Mouse (Mus musculus): ENCODE results near the gene Irf2bpl. TPM values are rescaled to one million over a fixed set of nuclear protein-coding genes. Genes with fewer than 3 reads are reported as not detected.

The Irf2bpl gene
- polyA plus RNA-seq, 1 experiment from 2014 or later, result 55.7 TPM

- no peaks in the 10 kb centered on the region for H3K27me3 ChIP-seq
- H3K27ac ChIP-seq, result peak overlapping the region; percentile 99
- H3K36me3 ChIP-seq, result peaks cover 5% of the 10 kb centered on the region; the same call in 1 of the 2 replicates
- H3K9ac ChIP-seq (replicated peaks), result peak overlapping the region; percentile 98
- H3K4me2 ChIP-seq, result peak overlapping the region; percentile 98
- H3K4me3 ChIP-seq (replicated peaks), result peak overlapping the region; percentile 77
- ATAC-seq (ENCODE audit: insufficient number of reproducible peaks, insufficient read depth, low FRiP score, low TSS enrichment, low read depth), result no peak
- peaks cover 68% of the 10 kb centered on the region for H3K4me1 ChIP-seq (replicated peaks)
- no peaks in the 10 kb centered on the region for H3K9me3 ChIP-seq
- under 1% methylated on average over 80 of the region's 84 CpGs for WGBS
Observed at GRCm38 (mm10) chr12:86883280-86884196, 1.1 kb downstream of the Irf2bpl start.

- Histone ChIP-seq H3K9ac (replicated peaks) (peak overlapping the region; percentile 98), H3K9me3 (no peaks in the 10 kb centered on the region), H3K4me3 (replicated peaks) (peak overlapping the region; percentile 77), H3K27ac (peak overlapping the region; percentile 99), H3K4me1 (replicated peaks) (peaks cover 68% of the 10 kb centered on the region), H3K4me2 (peak overlapping the region; percentile 98), H3K27me3 (no peaks in the 10 kb centered on the region), H3K36me3 (peaks cover 5% of the 10 kb centered on the region; the same call in 1 of the 2 replicates)
- ATAC-seq (ENCODE audit: insufficient number of reproducible peaks, insufficient read depth, low FRiP score, low TSS enrichment, low read depth), result no peak
- WGBS, result 1% methylated on average over 24 of the region's 24 CpGs
Observed at GRCm38 (mm10) chr12:86883019-86883279, 1.6 kb downstream of the Irf2bpl start.

GRCm38 (mm10) chr12:86882279-86883018 lies 2.1 kb downstream of the Irf2bpl start:
- peak overlapping the region; percentile 77 for H3K4me3 ChIP-seq (replicated peaks)
- H3K27ac ChIP-seq, result peak overlapping the region; percentile 99
- H3K36me3 ChIP-seq, result peaks cover 5% of the 10 kb centered on the region; the same call in 1 of the 2 replicates
- H3K9me3 ChIP-seq, result no peaks in the 10 kb centered on the region
- no peaks in the 10 kb centered on the region for H3K27me3 ChIP-seq
- no peak for ATAC-seq (ENCODE audit: insufficient number of reproducible peaks, insufficient read depth, low FRiP score, low TSS enrichment, low read depth)
- peaks cover 65% of the 10 kb centered on the region for H3K4me1 ChIP-seq (replicated peaks)
- H3K9ac ChIP-seq (replicated peaks), result peak overlapping the region; percentile 98
- under 1% methylated on average over 59 of the region's 59 CpGs for WGBS
- peak overlapping the region; percentile 98 for H3K4me2 ChIP-seq

GRCm38 (mm10) chr12:86881809-86882278 lies 2.8 kb downstream of the Irf2bpl start:
- peaks cover 59% of the 10 kb centered on the region for H3K4me1 ChIP-seq (replicated peaks)
- peak overlapping the region; percentile 98 for H3K4me2 ChIP-seq
- H3K36me3 ChIP-seq, result peaks cover 5% of the 10 kb centered on the region; the same call in 1 of the 2 replicates
- no peaks in the 10 kb centered on the region for H3K27me3 ChIP-seq
- no peak for ATAC-seq (ENCODE audit: insufficient number of reproducible peaks, insufficient read depth, low FRiP score, low TSS enrichment, low read depth)
- 8% methylated on average over 33 of the region's 33 CpGs for WGBS
- peak overlapping the region; percentile 77 for H3K4me3 ChIP-seq (replicated peaks)
- H3K27ac ChIP-seq, result peak overlapping the region; percentile 99; the same call in 1 of the 2 replicates
- H3K9me3 ChIP-seq, result no peaks in the 10 kb centered on the region
- peak overlapping the region; percentile 98 for H3K9ac ChIP-seq (replicated peaks)

- Histone ChIP-seq H3K4me2 (peak overlapping the region; percentile 31), H3K4me1 (replicated peaks) (peaks cover 47% of the 10 kb centered on the region), H3K4me3 (replicated peaks) (no peak overlapping the region), H3K9me3 (no peaks in the 10 kb centered on the region), H3K36me3 (peaks cover 5% of the 10 kb centered on the region; the same call in 1 of the 2 replicates), H3K9ac (replicated peaks) (no peak overlapping the region), H3K27ac (no peak overlapping the region), H3K27me3 (no peaks in the 10 kb centered on the region)
- WGBS, result 59% methylated on average over 3 of the region's 3 CpGs
- ATAC-seq (ENCODE audit: insufficient number of reproducible peaks, insufficient read depth, low FRiP score, low TSS enrichment, low read depth), result no peak
Observed at GRCm38 (mm10) chr12:86880090-86880723, 4.4 kb downstream of the Irf2bpl start.

GRCm38 (mm10) chr12:86879446-86880085 lies 5.0 kb downstream of the Irf2bpl start:
- ATAC-seq (ENCODE audit: insufficient number of reproducible peaks, insufficient read depth, low FRiP score, low TSS enrichment, low read depth), result no peak
- WGBS, result 41% methylated on average over 6 of the region's 6 CpGs

GRCm38 (mm10) chr12:86878426-86879353 lies 5.9 kb downstream of the Irf2bpl start:
- WGBS, result 38% methylated on average over 16 of the region's 16 CpGs
- Histone ChIP-seq H3K4me1 (replicated peaks) (peaks cover 45% of the 10 kb centered on the region), H3K27ac (peak overlapping the region; percentile 69; the same call in 1 of the 2 replicates)

More at GRCm38 (mm10) chr12:86879446-86880085, 5.0 kb downstream of the Irf2bpl start:
- H3K4me3 ChIP-seq (replicated peaks), result no peak overlapping the region
- no peaks in the 10 kb centered on the region for H3K27me3 ChIP-seq
- H3K36me3 ChIP-seq, result peaks cover 5% of the 10 kb centered on the region; the same call in 1 of the 2 replicates
- H3K4me1 ChIP-seq (replicated peaks), result peaks cover 45% of the 10 kb centered on the region
- H3K4me2 ChIP-seq, result no peak overlapping the region
- no peaks in the 10 kb centered on the region for H3K9me3 ChIP-seq
- H3K27ac ChIP-seq, result peak overlapping the region; percentile 32; the same call in 1 of the 2 replicates
- no peak overlapping the region for H3K9ac ChIP-seq (replicated peaks)

GRCm38 (mm10) chr12:86876981-86877380 lies 7.6 kb downstream of the Irf2bpl start:
- ATAC-seq (ENCODE audit: insufficient number of reproducible peaks, insufficient read depth, low FRiP score, low TSS enrichment, low read depth), result no peak
- no peak overlapping the region for H3K4me3 ChIP-seq (replicated peaks)
- H3K36me3 ChIP-seq, result peaks cover 4% of the 10 kb centered on the region; the same call in 1 of the 2 replicates
- 85% methylated on average over 4 of the region's 4 CpGs for WGBS
- H3K27ac ChIP-seq, result no peak overlapping the region
- H3K4me1 ChIP-seq (replicated peaks), result peaks cover 42% of the 10 kb centered on the region
- no peak overlapping the region for H3K9ac ChIP-seq (replicated peaks)
- no peaks in the 10 kb centered on the region for H3K9me3 ChIP-seq
- no peak overlapping the region for H3K4me2 ChIP-seq
- no peaks in the 10 kb centered on the region for H3K27me3 ChIP-seq

More at GRCm38 (mm10) chr12:86878426-86879353, 5.9 kb downstream of the Irf2bpl start:
- Histone ChIP-seq H3K9me3 (no peaks in the 10 kb centered on the region), H3K4me2 (peak overlapping the region; percentile 16), H3K9ac (replicated peaks) (no peak overlapping the region), H3K27me3 (no peaks in the 10 kb centered on the region), H3K36me3 (peaks cover 5% of the 10 kb centered on the region; the same call in 1 of the 2 replicates), H3K4me3 (replicated peaks) (no peak overlapping the region)
- no peak for ATAC-seq (ENCODE audit: insufficient number of reproducible peaks, insufficient read depth, low FRiP score, low TSS enrichment, low read depth)

GRCm38 (mm10) chr12:86876116-86876515 lies 8.5 kb downstream of the Irf2bpl start:
- no peak overlapping the region for H3K4me3 ChIP-seq (replicated peaks)
- no peak overlapping the region for H3K9ac ChIP-seq (replicated peaks)
- H3K36me3 ChIP-seq, result no peaks in the 10 kb centered on the region
- H3K9me3 ChIP-seq, result 0 out of 2 replicates have a peak, but pooled peaks cover 2% of the 10 kb centered on the region
- peaks cover 39% of the 10 kb centered on the region for H3K4me1 ChIP-seq (replicated peaks)
- no peak overlapping the region for H3K27ac ChIP-seq
- H3K4me2 ChIP-seq, result no peak overlapping the region
- 59% methylated on average over 5 of the region's 5 CpGs for WGBS
- H3K27me3 ChIP-seq, result no peaks in the 10 kb centered on the region
- no peak for ATAC-seq (ENCODE audit: insufficient number of reproducible peaks, insufficient read depth, low FRiP score, low TSS enrichment, low read depth)
